Mouse (Mus musculus): ENCODE measurements around the gene Tango2. TPM values are rescaled to one million over a fixed set of nuclear protein-coding genes. Genes with fewer than 3 reads are reported as not detected.

The Tango2 gene
- total RNA-seq, 2 experiments from 2014 or later, result 18.7 to 18.8 TPM

DNA sequence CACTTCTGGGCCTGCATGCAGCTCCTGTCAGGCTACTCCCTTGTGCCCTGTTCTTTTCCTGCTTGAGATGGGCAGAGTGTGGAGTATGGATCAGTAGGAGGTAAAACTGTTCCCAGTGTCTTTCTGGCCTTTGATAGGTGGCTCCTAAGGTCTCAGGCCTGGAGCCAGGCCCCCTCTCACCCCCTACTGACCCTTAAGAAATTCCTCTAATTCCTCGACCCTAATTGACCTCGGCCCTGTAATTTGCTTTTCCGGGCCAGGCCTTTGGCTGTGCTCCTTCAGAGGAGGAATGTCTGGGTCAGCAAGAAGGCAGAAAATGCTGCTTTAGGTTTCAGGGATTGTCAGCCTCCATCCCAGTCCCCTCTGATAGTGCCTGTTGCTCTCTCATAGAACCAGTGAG lies 35.9 kb upstream of the Tango2 start:
- no peak for DNase-seq (ENCODE audit: low spot score in 2 of 2)

- DNase-seq (ENCODE audit: low spot score in 2 of 2), result no peak
These were observed 35.3 kb upstream of the Tango2 start for GRCm38 (mm10) chr16:18383045-18383726.

DNA sequence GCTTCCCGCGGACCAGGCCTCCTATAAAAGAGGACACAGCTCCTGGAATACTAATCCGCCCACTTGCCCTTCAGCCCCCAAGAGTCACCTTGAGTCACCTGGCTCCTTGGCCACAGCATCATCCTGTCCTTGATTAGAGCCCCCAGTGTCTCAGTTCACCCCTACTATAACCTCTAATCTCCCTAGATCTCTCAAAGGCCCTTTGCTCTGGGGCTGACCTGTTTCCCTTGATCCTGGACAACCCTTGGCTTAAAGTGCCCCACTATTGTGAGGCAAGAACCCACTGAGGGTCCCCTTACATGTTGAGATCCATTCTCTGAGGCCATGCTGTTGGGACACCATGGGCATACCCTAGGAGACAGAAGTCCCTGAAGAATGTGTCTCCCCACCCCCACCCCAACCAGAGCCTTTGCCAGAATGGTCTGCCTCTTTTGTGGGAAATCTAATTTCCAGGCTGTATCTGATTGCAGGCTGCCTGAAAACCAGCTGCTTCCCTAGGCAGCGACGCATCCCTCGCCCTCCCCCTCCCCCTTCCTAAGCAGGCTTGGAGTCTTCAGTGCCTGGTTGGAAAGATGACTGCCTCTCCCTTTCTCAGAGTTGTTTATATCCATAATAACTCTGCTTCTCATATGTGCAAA lies 33.8 kb upstream of the Tango2 start:
- no peak for DNase-seq (ENCODE audit: low spot score in 2 of 2)

- no peak for DNase-seq (ENCODE audit: low spot score in 2 of 2)
These were observed 32.7 kb upstream of the Tango2 start for GRCm38 (mm10) chr16:18380495-18381063.

- DNase-seq (ENCODE audit: low spot score in 2 of 2), result no peak
These were observed 31.6 kb upstream of the Tango2 start for GRCm38 (mm10) chr16:18379338-18380001.

DNA sequence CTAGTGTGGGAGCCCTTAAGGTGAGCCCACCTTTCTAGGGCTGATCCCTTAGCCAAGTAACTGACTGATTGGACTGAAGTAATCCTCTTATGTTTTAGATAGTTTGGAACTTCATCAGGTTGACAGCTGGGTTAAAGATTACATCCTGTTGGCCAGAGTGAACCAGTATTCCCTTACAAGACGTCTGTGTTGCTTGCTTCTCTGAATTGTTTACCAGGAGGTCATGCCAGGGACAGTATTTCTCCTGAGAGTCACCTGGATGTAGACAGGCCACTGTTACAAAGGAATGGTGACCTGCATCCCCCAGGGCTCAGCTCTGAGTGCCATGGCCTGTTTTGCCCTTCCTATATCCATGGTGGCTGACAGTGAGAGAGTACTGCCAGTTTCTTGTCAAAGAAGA lies 30.6 kb upstream of the Tango2 start:
- no peak for DNase-seq (ENCODE audit: low spot score in 2 of 2)

- no peak for DNase-seq (ENCODE audit: low spot score in 2 of 2)
These were observed 29.3 kb upstream of the Tango2 start for GRCm38 (mm10) chr16:18377203-18377602.

DNA sequence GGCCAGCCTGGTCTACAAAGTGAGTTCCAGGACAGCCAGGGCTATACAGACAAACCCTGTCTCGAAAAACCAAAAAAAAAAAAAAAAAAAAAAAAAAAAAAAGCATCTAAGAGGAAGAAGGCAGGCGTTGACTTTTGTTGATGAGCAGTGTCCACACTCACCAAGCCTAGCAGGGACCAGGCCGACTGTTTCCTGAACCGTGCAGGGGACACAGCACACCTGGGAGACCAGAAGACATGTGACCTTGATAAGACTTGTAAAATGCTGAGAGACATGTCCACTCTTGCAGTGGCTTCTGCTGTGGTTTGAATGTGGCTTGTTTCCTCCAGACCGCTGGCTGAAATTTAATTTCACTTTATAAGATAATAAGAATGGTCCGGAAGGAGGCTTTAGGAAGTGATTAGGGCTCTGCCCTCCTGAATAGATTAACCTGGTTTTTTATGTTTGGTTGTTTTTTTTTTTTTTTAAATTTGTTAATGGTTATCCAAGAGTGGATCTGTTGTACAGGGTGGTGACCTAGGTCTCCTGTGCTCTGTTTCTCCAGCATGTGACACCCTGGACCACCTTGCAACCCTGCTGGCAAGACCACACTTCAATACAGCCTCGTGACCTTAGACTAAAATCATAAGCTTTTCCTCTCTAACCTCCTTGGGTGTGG lies 28.5 kb upstream of the Tango2 start:
- no peak for DNase-seq (ENCODE audit: low spot score in 2 of 2)

- no peak for DNase-seq (ENCODE audit: low spot score in 2 of 2)
These were observed 25.7 kb upstream of the Tango2 start for GRCm38 (mm10) chr16:18373632-18374031.

- no peak for DNase-seq (ENCODE audit: low spot score in 2 of 2)
These were observed 22.3 kb upstream of the Tango2 start for GRCm38 (mm10) chr16:18370197-18370596.

GRCm38 (mm10) chr16:18366849-18367248 lies 18.9 kb upstream of the Tango2 start:
- no peak for DNase-seq (ENCODE audit: low spot score in 2 of 2)

- no peak for DNase-seq (ENCODE audit: low spot score in 2 of 2)
These were observed 15.0 kb upstream of the Tango2 start for GRCm38 (mm10) chr16:18362948-18363347.

DNA sequence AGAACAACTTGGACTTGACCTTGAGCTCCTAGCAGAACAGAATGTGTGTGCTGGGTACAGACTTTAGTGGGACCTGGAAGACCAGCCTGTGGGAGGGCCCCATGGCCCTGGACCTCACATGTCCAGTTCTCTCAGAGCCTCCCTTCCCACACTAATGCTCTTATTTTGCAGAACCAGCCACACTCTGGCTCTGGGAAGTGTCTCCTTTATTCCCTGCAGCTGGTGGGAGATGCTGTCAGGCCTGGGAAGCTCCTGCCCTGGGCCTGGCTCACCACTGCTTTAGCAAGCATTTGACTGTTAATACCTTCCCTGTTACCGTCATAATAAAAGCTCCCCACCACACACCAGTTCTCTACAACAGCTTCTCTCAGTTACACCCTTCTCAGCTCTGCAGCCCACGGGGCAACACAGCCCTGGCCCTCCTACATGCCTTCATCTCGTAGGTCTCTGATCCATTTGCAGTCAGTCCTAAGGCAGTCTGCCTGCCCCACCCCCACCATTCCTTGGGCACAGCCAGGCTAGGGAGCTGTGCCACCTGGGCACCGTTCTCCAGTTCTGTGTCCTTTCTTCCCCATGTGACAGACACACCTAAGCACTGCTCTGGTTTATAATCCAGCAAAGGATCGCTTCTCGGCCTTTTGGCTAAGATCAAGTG lies 12.4 kb upstream of the Tango2 start:
- no peak for DNase-seq (ENCODE audit: low spot score in 2 of 2)

- DNase-seq (ENCODE audit: low spot score in 2 of 2), result no peak
These were observed 10.1 kb upstream of the Tango2 start for GRCm38 (mm10) chr16:18357977-18358376.

GRCm38 (mm10) chr16:18356961-18357360 lies 9.1 kb upstream of the Tango2 start:
- no peak for DNase-seq (ENCODE audit: low spot score in 2 of 2)

GRCm38 (mm10) chr16:18353106-18353505 lies 5.2 kb upstream of the Tango2 start:
- DNase-seq (ENCODE audit: low spot score in 2 of 2), result no peak

DNA sequence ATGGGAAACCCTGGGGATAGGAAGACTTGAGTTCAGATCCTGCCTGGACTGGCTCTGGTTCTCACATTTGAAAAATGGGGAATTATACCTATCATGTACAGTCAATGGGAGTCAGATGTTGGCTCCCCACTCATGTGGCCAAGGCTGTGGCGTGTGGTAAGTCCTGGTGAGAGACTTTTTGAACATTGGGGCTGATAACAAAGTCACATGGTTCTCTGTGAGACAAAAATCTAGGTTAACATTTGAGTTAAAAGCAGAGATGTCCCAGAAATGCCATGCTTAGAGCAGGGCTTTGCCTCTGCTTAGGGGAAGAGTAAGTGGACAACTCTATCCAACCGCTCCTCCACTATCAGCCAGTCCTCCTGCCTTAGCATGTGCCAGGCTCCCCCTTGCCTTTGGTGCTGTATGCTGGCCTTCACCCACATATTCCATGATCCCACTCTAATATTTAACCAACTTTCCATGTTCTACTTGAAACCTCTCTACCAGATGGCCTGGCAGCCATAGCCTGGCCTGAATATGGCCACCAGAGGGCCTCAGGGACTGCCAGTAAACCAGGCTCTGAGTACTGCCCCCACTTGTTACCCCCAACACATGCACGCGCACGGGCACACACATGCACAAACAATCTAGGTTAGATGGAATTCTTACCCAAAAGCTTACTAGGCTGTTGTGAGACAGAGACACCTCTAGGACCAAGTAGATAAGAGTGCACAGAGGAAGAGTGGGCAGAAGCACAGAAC lies 3.6 kb upstream of the Tango2 start:
- DNase-seq (ENCODE audit: low spot score in 2 of 2), result peak in 1 of 2 experiments; percentile 47

- DNase-seq (ENCODE audit: low spot score in 2 of 2), result no peak
These were observed 1.9 kb upstream of the Tango2 start for GRCm38 (mm10) chr16:18349761-18350325.

- peak; percentile 35 to 50 for DNase-seq (ENCODE audit: low spot score in 2 of 2)
These were observed 785 bp upstream of the Tango2 start for GRCm38 (mm10) chr16:18348601-18349175.

GRCm38 (mm10) chr16:18345243-18345642 lies 2.7 kb downstream of the Tango2 start:
- peak; percentile 55 to 81 for DNase-seq (ENCODE audit: low spot score in 2 of 2)

Data from gastrocnemius, postnatal 4 days (tissue).